Mouse (Mus musculus): ENCODE data around the gene Clec9a.

Clec9a gene

GRCm38 (mm10) chr6:129408562-129408961 is at the start of gene Clec9a:
TSS of gene Clec9a (plus strand) at chr6:129408862.
- no peak for DNase-seq (ENCODE audit: extremely low spot score, low read depth, low spot score)

- no peak for DNase-seq (ENCODE audit: extremely low spot score, low read depth, low spot score)
Measured at GRCm38 (mm10) chr6:129359515-129359914, 49.1 kb upstream of the Clec9a start.

GRCm38 (mm10) chr6:129363942-129364341 is 44.7 kb upstream of the Clec9a start:
- DNase-seq (ENCODE audit: extremely low spot score, low read depth, low spot score): no peak

GRCm38 (mm10) chr6:129365959-129366359 is 42.7 kb upstream of the Clec9a start:
- DNase-seq (ENCODE audit: extremely low spot score, low read depth, low spot score): peak; percentile 47

- DNase-seq (ENCODE audit: extremely low spot score, low read depth, low spot score): no peak
Measured at GRCm38 (mm10) chr6:129369374-129370132, 39.1 kb upstream of the Clec9a start.

GRCm38 (mm10) chr6:129374937-129375471 is 33.7 kb upstream of the Clec9a start:
- no peak for DNase-seq (ENCODE audit: extremely low spot score, low read depth, low spot score)

- DNase-seq (ENCODE audit: extremely low spot score, low read depth, low spot score): no peak
Measured at GRCm38 (mm10) chr6:129380454-129380853, 28.2 kb upstream of the Clec9a start.

GRCm38 (mm10) chr6:129381736-129382135 is 26.9 kb upstream of the Clec9a start:
- DNase-seq (ENCODE audit: extremely low spot score, low read depth, low spot score): no peak

GRCm38 (mm10) chr6:129383466-129383865 is 25.2 kb upstream of the Clec9a start:
- DNase-seq (ENCODE audit: extremely low spot score, low read depth, low spot score): no peak

GRCm38 (mm10) chr6:129385000-129385399 is 23.7 kb upstream of the Clec9a start:
- no peak for DNase-seq (ENCODE audit: extremely low spot score, low read depth, low spot score)

- no peak for DNase-seq (ENCODE audit: extremely low spot score, low read depth, low spot score)
Measured at GRCm38 (mm10) chr6:129385774-129386173, 22.9 kb upstream of the Clec9a start, which contains the start of gene Clec12b. TSS of gene Clec12b (minus strand) at chr6:129385874.

GRCm38 (mm10) chr6:129393087-129393720 is 15.5 kb upstream of the Clec9a start:
- no peak for DNase-seq (ENCODE audit: extremely low spot score, low read depth, low spot score)

- no peak for DNase-seq (ENCODE audit: extremely low spot score, low read depth, low spot score)
Measured at GRCm38 (mm10) chr6:129393732-129394131, 14.9 kb upstream of the Clec9a start.

GRCm38 (mm10) chr6:129396997-129397396 is 11.7 kb upstream of the Clec9a start, which contains the start of gene Clec1b:
TSS of gene Clec1b (plus strand) at chr6:129397297.
- no peak for DNase-seq (ENCODE audit: extremely low spot score, low read depth, low spot score)

- no peak for DNase-seq (ENCODE audit: extremely low spot score, low read depth, low spot score)
Measured at GRCm38 (mm10) chr6:129399945-129400344, 8.7 kb upstream of the Clec9a start.

GRCm38 (mm10) chr6:129402404-129402803 is 6.3 kb upstream of the Clec9a start:
- DNase-seq (ENCODE audit: extremely low spot score, low read depth, low spot score): no peak

GRCm38 (mm10) chr6:129403391-129403790 is 5.3 kb upstream of the Clec9a start:
- no peak for DNase-seq (ENCODE audit: extremely low spot score, low read depth, low spot score)

GRCm38 (mm10) chr6:129405999-129406398 is 2.7 kb upstream of the Clec9a start:
- no peak for DNase-seq (ENCODE audit: extremely low spot score, low read depth, low spot score)

- no peak for DNase-seq (ENCODE audit: extremely low spot score, low read depth, low spot score)
Measured at GRCm38 (mm10) chr6:129407324-129407723, 1.3 kb upstream of the Clec9a start.

- DNase-seq (ENCODE audit: extremely low spot score, low read depth, low spot score): no peak
Measured at GRCm38 (mm10) chr6:129414177-129414576, 5.5 kb downstream of the Clec9a start.

GRCm38 (mm10) chr6:129422311-129422710 is 13.6 kb downstream of the Clec9a start:
- no peak for DNase-seq (ENCODE audit: extremely low spot score, low read depth, low spot score)
